Mouse (Mus musculus) midbrain, embryonic 15.5 days (tissue): ENCODE measurements around the gene Prn. TPM values are rescaled to one million over a fixed set of nuclear protein-coding genes. Genes with fewer than 3 reads are reported as not detected.

Experiments used
- ATAC-seq: fragments of 200-750 bp; cut with Nextera tagmentation; replicated peaks from 2 replicates; pipeline ENCODE4 v1.8.0; 2017; ENCODE audit warnings: moderate TSS enrichment
- H3K27ac ChIP-seq: fragments of 300-500 bp; sonication (generic); 2 replicates; pipeline ENCODE4 v1.5.1; 2015; ENCODE audit warnings: mild to moderate bottlenecking, inconsistent platforms
- H3K27me3 ChIP-seq: fragments of 300-500 bp; sonication (generic); replicated peaks from 2 replicates; pipeline ENCODE4 v1.6.1; 2015; ENCODE audit warnings: inconsistent platforms
- H3K36me3 ChIP-seq: fragments of 300-500 bp; sonication (generic); replicated peaks from 2 replicates; pipeline ENCODE4 v1.6.1; 2015; ENCODE audit warnings: inconsistent platforms
- H3K4me1 ChIP-seq: fragments of 300-500 bp; sonication (generic); 2 replicates; pipeline ENCODE4 v1.6.1; 2015; ENCODE audit warnings: inconsistent platforms
- H3K4me2 ChIP-seq: fragments of 300-500 bp; sonication (generic); 2 replicates; pipeline ENCODE4 v1.6.1; 2015; ENCODE audit warnings: inconsistent platforms, mild to moderate bottlenecking, moderate library complexity
- H3K4me3 ChIP-seq: fragments of 300-500 bp; sonication (generic); 2 replicates; pipeline ENCODE4 v1.5.1; 2015; ENCODE audit warnings: mild to moderate bottlenecking, inconsistent platforms
- H3K9ac ChIP-seq: fragments of 300-500 bp; sonication (generic); 2 replicates; pipeline ENCODE4 v1.6.1; 2015; ENCODE audit warnings: mild to moderate bottlenecking, inconsistent platforms
- H3K9me3 ChIP-seq: fragments of 300-500 bp; sonication (generic); 2 replicates; pipeline ENCODE4 v1.6.1; 2016; ENCODE audit warnings: inconsistent platforms
- WGBS: fragments of 180-500 bp; shearing (Covaris S2); methylation state at CpG from one replicate; pipeline ENCODE4 v1.1.7; 2015; ENCODE audit warnings: mixed read lengths; 5-methylcytosine and 5-hydroxymethylcytosine counted together
- polyA plus RNA-seq: library from polyadenylated mRNA; unstranded; fragments of >200 nt; fragmentation: Nextera tagmentation; extraction: Ambion mirVana; gene quantifications from 2 replicates; pipeline ENCODE4 v1.2.1, GENCODE M21; 2015

Prn gene
- polyA plus RNA-seq, 1 experiment from 2014 or later: not detected

DNA sequence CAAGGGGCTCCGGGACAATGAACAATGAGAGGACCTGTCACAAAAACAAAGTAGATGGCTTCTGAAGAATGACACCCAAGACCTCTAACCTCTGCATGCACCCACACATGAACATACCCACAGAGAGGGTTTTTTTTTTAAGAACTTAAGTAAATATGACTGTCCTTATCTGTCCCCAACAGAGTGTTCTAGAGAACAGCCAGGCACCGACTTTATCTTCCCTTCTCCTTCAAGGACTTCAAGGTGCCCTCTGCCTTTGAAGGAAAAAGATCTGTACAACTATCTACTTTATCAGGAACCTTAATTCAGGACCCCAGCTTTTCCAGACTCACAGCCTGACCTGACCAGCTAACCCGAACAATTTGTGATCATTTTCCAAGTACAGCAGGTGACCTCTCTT, 30.7 kb downstream of the Prn start:
- Histone ChIP-seq H3K36me3 (peaks cover 2% of the 10 kb centered on the region; the same call in 1 of the 2 replicates), H3K4me1 (no peaks in the 10 kb centered on the region), H3K4me3 (no peak overlapping the region), H3K4me2 (no peak overlapping the region), H3K9ac (no peak overlapping the region), H3K27ac (no peak overlapping the region), H3K9me3 (no peaks in the 10 kb centered on the region), H3K27me3 (no peaks in the 10 kb centered on the region)
- ATAC-seq: no peak
- 81% methylated on average over 3 of the region's 3 CpGs for WGBS

DNA sequence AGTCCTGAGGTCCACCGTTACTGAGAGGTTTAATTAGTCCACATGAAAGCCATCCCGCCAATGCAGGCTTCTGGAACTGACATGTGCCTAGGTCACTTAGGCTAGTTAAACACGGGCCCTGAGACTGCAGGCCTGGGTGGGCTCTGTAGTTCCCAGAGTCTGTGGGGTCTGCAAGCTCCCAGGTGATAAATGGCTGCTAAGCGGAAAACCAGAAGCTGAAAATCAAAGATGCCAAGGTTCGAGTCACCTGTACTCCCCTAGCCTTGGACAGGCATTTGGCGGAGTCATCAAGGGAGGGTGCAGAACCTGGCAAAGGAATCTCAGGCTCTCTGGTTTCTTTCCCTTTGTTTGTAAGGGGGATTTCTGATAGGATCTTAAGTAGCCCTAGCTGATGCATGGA, 31.7 kb downstream of the Prn start:
- Histone ChIP-seq H3K27me3 (no peaks in the 10 kb centered on the region), H3K9me3 (no peaks in the 10 kb centered on the region), H3K9ac (no peak overlapping the region), H3K36me3 (peaks cover 2% of the 10 kb centered on the region; the same call in 1 of the 2 replicates), H3K4me1 (no peaks in the 10 kb centered on the region), H3K27ac (no peak overlapping the region), H3K4me3 (no peak overlapping the region), H3K4me2 (no peak overlapping the region)
- 83% methylated on average over 6 of the region's 6 CpGs for WGBS
- ATAC-seq: no peak

GRCm38 (mm10) chr2:131944370-131944769, 34.6 kb downstream of the Prn start:
- H3K9me3 ChIP-seq: no peaks in the 10 kb centered on the region
- no peak overlapping the region for H3K4me2 ChIP-seq
- 9% methylated on average over 1 of the region's 1 CpGs for WGBS
- no peaks in the 10 kb centered on the region for H3K4me1 ChIP-seq
- H3K27me3 ChIP-seq: no peaks in the 10 kb centered on the region
- H3K36me3 ChIP-seq: no peaks in the 10 kb centered on the region
- no peak overlapping the region for H3K4me3 ChIP-seq
- no peak overlapping the region for H3K27ac ChIP-seq
- no peak for ATAC-seq
- no peak overlapping the region for H3K9ac ChIP-seq

DNA sequence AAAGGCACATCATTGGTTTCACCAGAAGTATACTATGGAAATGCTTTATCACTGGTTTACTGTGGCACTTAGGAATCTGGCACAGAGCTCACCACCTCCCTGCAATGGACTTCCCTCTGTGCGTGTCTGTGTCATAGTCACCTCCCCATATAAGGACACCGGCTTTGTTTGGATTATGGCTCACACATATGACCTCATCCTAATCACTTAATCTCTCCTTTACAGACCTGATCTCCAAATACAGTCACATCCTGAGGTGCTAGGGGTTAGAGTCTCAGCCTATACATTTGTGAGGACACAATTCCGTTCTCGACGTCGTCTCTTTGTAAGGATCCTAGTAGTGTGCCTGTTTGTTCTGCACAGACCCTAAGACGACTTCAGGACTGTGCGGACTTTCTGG, 35.5 kb downstream of the Prn start:
- no peak for ATAC-seq
- Histone ChIP-seq H3K4me1 (no peaks in the 10 kb centered on the region), H3K4me3 (no peak overlapping the region), H3K36me3 (no peaks in the 10 kb centered on the region), H3K9me3 (no peaks in the 10 kb centered on the region), H3K4me2 (no peak overlapping the region), H3K9ac (no peak overlapping the region), H3K27ac (no peak overlapping the region), H3K27me3 (no peaks in the 10 kb centered on the region)
- 88% methylated on average over 8 of the region's 8 CpGs for WGBS

DNA sequence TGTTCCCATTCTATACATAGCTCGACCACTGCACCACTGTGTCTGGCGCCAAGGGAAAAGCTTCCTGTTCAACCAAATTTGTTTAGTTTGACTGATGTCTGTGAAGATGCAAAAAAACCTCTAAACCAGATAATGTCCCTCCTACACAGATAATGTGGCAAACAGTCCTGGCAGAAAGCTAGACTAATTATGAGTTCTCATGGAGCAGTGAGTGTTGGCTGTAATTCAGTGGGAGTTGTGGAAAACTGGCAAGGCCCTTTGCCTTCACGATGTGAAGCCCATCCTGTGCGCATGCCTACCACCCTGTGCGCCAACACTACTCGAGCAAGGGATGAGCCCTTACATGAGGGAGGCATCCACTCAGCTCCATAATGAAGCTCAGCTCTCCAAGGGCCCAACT, 36.0 kb downstream of the Prn start:
- H3K4me2 ChIP-seq: no peak overlapping the region
- 87% methylated on average over 6 of the region's 6 CpGs for WGBS

DNA sequence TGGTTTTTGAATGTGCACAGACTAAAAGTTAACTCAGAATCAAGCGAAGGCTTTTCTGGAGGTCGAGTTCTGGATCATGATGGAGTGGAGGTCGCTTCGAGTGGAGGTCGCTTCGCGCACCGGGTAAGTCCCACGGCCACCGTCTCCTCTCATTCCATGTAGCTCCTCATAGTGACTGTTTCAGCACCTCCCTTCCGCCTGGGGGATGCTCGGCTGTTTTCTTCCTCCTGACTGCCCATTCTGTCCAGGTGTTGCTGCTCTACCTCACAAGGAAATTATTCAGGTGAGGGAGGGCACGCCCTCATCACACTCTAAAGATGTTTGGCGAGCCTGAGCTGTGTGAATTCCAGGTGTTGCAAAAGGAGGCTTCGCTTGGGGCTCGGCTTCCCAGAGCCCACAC, 36.6 kb downstream of the Prn start:
- 93% methylated on average over 16 of the region's 16 CpGs for WGBS
- Histone ChIP-seq H3K4me1 (peaks cover 4% of the 10 kb centered on the region; the same call in 1 of the 2 replicates), H3K4me3 (no peak overlapping the region), H3K9ac (no peak overlapping the region), H3K36me3 (no peaks in the 10 kb centered on the region), H3K4me2 (no peak overlapping the region), H3K9me3 (no peaks in the 10 kb centered on the region), H3K27ac (no peak overlapping the region), H3K27me3 (peaks cover 4% of the 10 kb centered on the region; the same call in 1 of the 2 replicates)
- no peak for ATAC-seq

More for the DNA sequence above, 36.0 kb downstream of the Prn start:
- ATAC-seq: no peak
- H3K27ac ChIP-seq: no peak overlapping the region
- peaks cover 3% of the 10 kb centered on the region; the same call in 1 of the 2 replicates for H3K27me3 ChIP-seq
- no peaks in the 10 kb centered on the region for H3K36me3 ChIP-seq
- no peak overlapping the region for H3K9ac ChIP-seq
- H3K4me1 ChIP-seq: peaks cover 3% of the 10 kb centered on the region; the same call in 1 of the 2 replicates
- no peak overlapping the region for H3K4me3 ChIP-seq
- no peaks in the 10 kb centered on the region for H3K9me3 ChIP-seq

DNA sequence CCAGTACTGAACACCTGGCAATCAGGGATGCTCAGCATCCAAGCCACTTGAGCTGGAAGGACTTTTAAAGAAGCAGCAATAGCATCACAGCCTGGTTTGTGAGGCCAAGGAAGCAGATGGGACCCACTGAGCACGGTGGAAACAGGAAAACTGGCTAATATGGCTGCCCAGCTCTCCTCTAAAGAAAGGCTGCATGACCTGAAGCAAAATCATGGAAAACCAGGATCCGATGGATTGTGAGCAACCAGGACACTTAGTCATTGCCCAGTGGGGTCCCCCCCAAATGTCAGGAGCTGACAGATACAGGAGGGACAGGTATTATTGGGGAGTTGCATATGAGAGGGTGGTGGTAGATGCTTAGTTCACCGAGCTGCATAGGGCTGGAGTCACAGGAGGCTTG, 38.4 kb downstream of the Prn start:
- H3K27me3 ChIP-seq: peaks cover 16% of the 10 kb centered on the region
- no peak for ATAC-seq
- no peak overlapping the region for H3K4me2 ChIP-seq
- H3K27ac ChIP-seq: no peak overlapping the region
- no peaks in the 10 kb centered on the region for H3K9me3 ChIP-seq
- no peaks in the 10 kb centered on the region for H3K36me3 ChIP-seq
- H3K4me3 ChIP-seq: no peak overlapping the region
- peaks cover 12% of the 10 kb centered on the region for H3K4me1 ChIP-seq
- no peak overlapping the region for H3K9ac ChIP-seq
- WGBS: 76% methylated on average over 3 of the region's 3 CpGs

DNA sequence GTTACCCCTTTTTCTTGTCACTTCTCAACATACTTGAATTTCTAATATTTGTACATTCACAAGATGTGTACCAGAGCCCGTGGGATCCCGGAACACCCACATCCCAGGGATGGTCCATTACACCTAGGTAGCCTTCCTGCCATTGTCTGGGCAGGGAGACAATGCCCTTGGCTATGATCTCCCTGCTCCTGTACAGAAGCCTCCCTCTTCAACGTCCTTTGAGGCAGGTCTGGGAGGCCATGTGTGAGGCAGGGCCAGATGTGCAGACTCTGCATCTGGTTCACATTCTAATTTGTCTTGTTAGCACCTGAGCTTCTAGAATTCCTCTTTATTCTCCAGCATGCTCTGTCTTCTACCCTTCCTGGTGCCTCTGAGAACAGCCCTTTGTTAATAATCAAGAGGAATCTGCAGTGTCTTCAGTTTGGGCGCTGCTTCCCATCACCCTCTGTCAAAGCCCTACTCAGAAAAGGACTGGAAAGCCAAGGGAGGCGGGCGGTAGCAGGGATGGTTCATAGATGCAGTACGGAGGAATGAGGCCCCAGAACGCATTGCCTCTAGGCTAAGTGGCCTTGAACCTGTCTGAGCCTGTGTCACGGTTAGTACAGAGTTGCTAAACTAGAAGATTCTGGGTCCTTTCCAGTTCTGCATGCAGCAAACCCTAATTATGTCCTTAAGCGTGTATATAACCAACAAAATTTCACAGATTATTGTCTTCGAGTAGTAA, 39.3 kb downstream of the Prn start:
- no peak overlapping the region for H3K4me2 ChIP-seq
- peaks cover 13% of the 10 kb centered on the region for H3K4me1 ChIP-seq
- WGBS: 76% methylated on average over 11 of the region's 11 CpGs
- H3K36me3 ChIP-seq: no peaks in the 10 kb centered on the region
- no peak overlapping the region for H3K9ac ChIP-seq
- ATAC-seq: no peak
- H3K4me3 ChIP-seq: no peak overlapping the region
- no peaks in the 10 kb centered on the region for H3K9me3 ChIP-seq
- H3K27me3 ChIP-seq: peaks cover 21% of the 10 kb centered on the region
- H3K27ac ChIP-seq: no peak overlapping the region

GRCm38 (mm10) chr2:131949767-131950597, 40.2 kb downstream of the Prn start:
- Histone ChIP-seq H3K4me3 (no peak overlapping the region), H3K4me1 (peaks cover 13% of the 10 kb centered on the region), H3K36me3 (no peaks in the 10 kb centered on the region), H3K9me3 (no peaks in the 10 kb centered on the region), H3K27ac (no peak overlapping the region), H3K9ac (no peak overlapping the region), H3K4me2 (no peak overlapping the region), H3K27me3 (peaks cover 21% of the 10 kb centered on the region)
- peak; percentile 57 for ATAC-seq
- 52% methylated on average over 9 of the region's 9 CpGs for WGBS

GRCm38 (mm10) chr2:131950598-131951095, 40.9 kb downstream of the Prn start, which contains the start of gene Prnd:
Gene Prnd (plus strand): TSS chr2:131950861.
- H3K4me1 ChIP-seq: peaks cover 13% of the 10 kb centered on the region
- H3K27ac ChIP-seq: no peak within 1 kb of the TSS
- H3K4me2 ChIP-seq: no peak within 1 kb of the TSS
- H3K9ac ChIP-seq: no peak within 1 kb of the TSS
- peaks cover 21% of the 10 kb centered on the region for H3K27me3 ChIP-seq
- ATAC-seq: no peak
- 17% methylated on average over 11 of the region's 11 CpGs for WGBS
- H3K4me3 ChIP-seq: no peak within 1 kb of the TSS
- no peaks in the 10 kb centered on the region for H3K9me3 ChIP-seq
- no peaks in the 10 kb centered on the region for H3K36me3 ChIP-seq

DNA sequence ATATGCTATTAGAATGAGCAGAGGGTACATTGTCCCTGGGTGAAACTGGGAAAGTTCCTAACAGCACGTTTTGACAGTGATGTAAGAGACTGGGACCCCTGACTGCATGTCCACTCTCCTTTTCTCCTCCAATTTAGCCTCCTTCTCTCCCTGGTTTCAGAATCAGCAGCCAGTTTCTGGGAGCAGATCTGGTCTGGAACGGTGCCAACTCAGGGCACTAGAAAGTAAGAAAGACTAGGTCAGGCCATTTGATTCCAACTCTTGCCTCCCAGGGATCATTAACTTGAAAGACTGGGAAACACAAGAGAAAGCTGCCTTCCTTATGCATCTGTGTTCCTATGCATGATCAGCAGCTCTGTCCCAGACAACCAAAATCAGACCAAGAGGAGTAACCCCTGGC, 42.7 kb downstream of the Prn start:
- Histone ChIP-seq H3K27ac (no peak overlapping the region), H3K27me3 (peaks cover 26% of the 10 kb centered on the region), H3K9ac (no peak overlapping the region), H3K4me3 (no peak overlapping the region), H3K4me1 (peaks cover 13% of the 10 kb centered on the region), H3K9me3 (no peaks in the 10 kb centered on the region), H3K4me2 (no peak overlapping the region), H3K36me3 (no peaks in the 10 kb centered on the region)
- 61% methylated on average over 2 of the region's 2 CpGs for WGBS
- ATAC-seq: no peak

DNA sequence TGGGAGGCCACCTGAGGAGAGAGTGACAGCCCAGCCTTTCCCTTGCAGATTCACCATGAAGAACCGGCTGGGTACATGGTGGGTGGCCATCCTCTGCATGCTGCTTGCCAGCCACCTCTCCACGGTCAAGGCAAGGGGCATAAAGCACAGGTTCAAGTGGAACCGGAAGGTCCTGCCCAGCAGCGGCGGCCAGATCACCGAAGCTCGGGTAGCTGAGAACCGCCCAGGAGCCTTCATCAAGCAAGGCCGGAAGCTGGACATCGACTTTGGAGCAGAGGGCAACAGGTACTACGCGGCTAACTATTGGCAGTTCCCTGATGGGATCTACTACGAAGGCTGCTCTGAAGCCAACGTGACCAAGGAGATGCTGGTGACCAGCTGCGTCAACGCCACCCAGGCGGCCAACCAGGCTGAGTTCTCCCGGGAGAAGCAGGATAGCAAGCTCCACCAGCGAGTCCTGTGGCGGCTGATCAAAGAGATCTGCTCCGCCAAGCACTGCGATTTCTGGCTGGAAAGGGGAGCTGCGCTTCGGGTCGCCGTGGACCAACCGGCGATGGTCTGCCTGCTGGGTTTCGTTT, 43.3 kb downstream of the Prn start:
- peaks cover 13% of the 10 kb centered on the region for H3K4me1 ChIP-seq
- 14% methylated on average over 29 of the region's 29 CpGs for WGBS
- H3K9me3 ChIP-seq: no peaks in the 10 kb centered on the region
- no peak overlapping the region for H3K27ac ChIP-seq
- H3K36me3 ChIP-seq: no peaks in the 10 kb centered on the region
- no peak for ATAC-seq
- peak overlapping the region; percentile 44 for H3K4me2 ChIP-seq
- no peak overlapping the region for H3K9ac ChIP-seq
- peak overlapping the region; percentile 17 for H3K4me3 ChIP-seq
- H3K27me3 ChIP-seq: peaks cover 26% of the 10 kb centered on the region
